8 mouse cellular contexts compared by ENCODE assay signal in the genomic region with DNA sequence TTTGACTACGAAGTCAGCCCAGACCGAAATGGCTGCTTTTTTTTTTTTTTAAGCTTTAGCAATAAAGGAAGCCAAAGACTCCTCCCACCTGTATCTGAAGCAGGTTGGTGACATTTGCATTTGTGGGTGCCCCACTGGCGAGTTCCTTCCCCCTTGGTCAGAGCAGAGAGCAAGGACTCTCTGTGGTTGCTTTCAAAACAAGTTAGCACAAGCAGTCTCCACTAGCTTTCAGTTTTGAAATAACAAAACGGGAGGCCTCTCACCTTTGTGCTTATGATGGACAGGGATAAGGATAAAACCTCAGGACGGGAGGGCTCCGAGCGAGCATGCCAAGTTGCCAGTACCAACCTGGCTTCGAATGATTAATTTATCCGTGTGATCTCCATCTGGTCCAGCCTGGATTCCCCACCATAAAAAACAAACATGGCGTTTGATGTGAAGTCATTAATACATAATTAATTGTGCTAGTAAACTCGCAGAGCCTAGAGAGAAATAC. TPM values are rescaled to one million over a fixed set of nuclear protein-coding genes. Genes with fewer than 3 reads are reported as not detected.
DNase-seq lines count a peak whose midpoint lies in the region; ATAC-seq and TF ChIP-seq lines count a peak whose summit lies in the region.

No protein-coding gene starts in this region.

- peaks cover 8% of the 10 kb centered on the region; the same call in 1 of the 2 replicates for H3K79me2 ChIP-seq in liver, adult 2 months (ENCODE audit: control insufficient read depth, insufficient read depth, low read length)

- DNase-seq in liver, adult 2 months (ENCODE audit: extremely low read depth, low read depth, low spot score), result peak; percentile 61
- DNase-seq in liver, result no peak
- no peak for DNase-seq in midbrain, embryonic 10.5 days (ENCODE audit: low spot score)
- DNase-seq in adrenal gland, adult 8-10 months, result no peak
- DNase-seq in adrenal gland, postnatal 14 days, result no peak
- no peak for DNase-seq in layer of hippocampus, adult 9-10 months (ENCODE audit: low spot score)

- no peaks in the 10 kb centered on the region for H3K36me3 ChIP-seq in liver, adult 2 months (ENCODE audit: control insufficient read depth, insufficient read depth, low read length)
- no peaks in the 10 kb centered on the region for H3K36me3 ChIP-seq in kidney, embryonic 15.5 days
- no peaks in the 10 kb centered on the region for H3K36me3 ChIP-seq in midbrain, embryonic 10.5 days

- no peak for ATAC-seq in kidney, embryonic 15.5 days (replicated peaks; ENCODE audit: low FRiP score)

- 17% methylated on average over 11 of the region's 11 CpGs for WGBS in liver, adult 2 months
- 14% methylated on average over 11 of the region's 11 CpGs for WGBS in kidney, embryonic 15.5 days
- 46% methylated on average over 11 of the region's 11 CpGs for WGBS in midbrain, embryonic 10.5 days

- no peaks in the 10 kb centered on the region for H3K27me3 ChIP-seq in liver, adult 2 months (ENCODE audit: control insufficient read depth, insufficient read depth, low read length)
- peaks cover 2% of the 10 kb centered on the region; the same call in 1 of the 2 replicates for H3K27me3 ChIP-seq in kidney, embryonic 15.5 days
- peaks cover 49% of the 10 kb centered on the region for H3K27me3 ChIP-seq in midbrain, embryonic 10.5 days (ENCODE audit: low read depth, poor library complexity, severe bottlenecking)

- H3K4me3 ChIP-seq in liver, adult 2 months (ENCODE audit: insufficient read depth, low read depth, low read length), result peak overlapping the region; percentile 39
- 0 out of 2 replicates have a peak overlapping the region, but pooled peaks have one; percentile 10 for H3K4me3 ChIP-seq in embryonic fibroblast, embryonic 13.5 days (ENCODE audit: insufficient read depth, low read length)
- H3K4me3 ChIP-seq in kidney, embryonic 15.5 days (replicated peaks), result peak overlapping the region; percentile 79
- H3K4me3 ChIP-seq in midbrain, embryonic 10.5 days, result peak overlapping the region; percentile 75

- H3K4me2 ChIP-seq in kidney, embryonic 15.5 days, result peak overlapping the region; percentile 92

- no peak for TF ChIP-seq CTCF in liver, adult 2 months (IDR thresholded peaks at IDR 0.05; ENCODE audit: low read depth, low read length)
- TF ChIP-seq CTCF in embryonic fibroblast, embryonic 13.5 days (IDR thresholded peaks at IDR 0.05; ENCODE audit: borderline replicate concordance, insufficient read depth, low read length), result no peak

- H3K4me1 ChIP-seq in liver, adult 2 months (ENCODE audit: control insufficient read depth, insufficient read depth, low read length), result peaks cover 35% of the 10 kb centered on the region
- no peaks in the 10 kb centered on the region for H3K4me1 ChIP-seq in embryonic fibroblast, embryonic 13.5 days (ENCODE audit: control insufficient read depth, insufficient read depth, low read length)
- peaks cover 57% of the 10 kb centered on the region for H3K4me1 ChIP-seq in kidney, embryonic 15.5 days
- peaks cover 42% of the 10 kb centered on the region for H3K4me1 ChIP-seq in midbrain, embryonic 10.5 days

- peak overlapping the region; percentile 34 for H3K9ac ChIP-seq in liver, adult 2 months (ENCODE audit: low read depth, low read length)
- H3K9ac ChIP-seq in kidney, embryonic 15.5 days, result 0 out of 2 replicates have a peak overlapping the region, but pooled peaks have one; percentile 12

- peak overlapping the region; percentile 61 for H3K27ac ChIP-seq in liver, adult 2 months (replicated peaks; ENCODE audit: insufficient read depth, low read depth, low read length)
- H3K27ac ChIP-seq in embryonic fibroblast, embryonic 13.5 days (ENCODE audit: insufficient read depth, low read length), result no peak overlapping the region
- peak overlapping the region; percentile 83 for H3K27ac ChIP-seq in kidney, embryonic 15.5 days
- H3K27ac ChIP-seq in midbrain, embryonic 10.5 days (replicated peaks), result no peak overlapping the region

- no peak for TF ChIP-seq POLR2A in liver, adult 2 months (IDR thresholded peaks at IDR 0.05; ENCODE audit: extremely low read depth, insufficient read depth, low read length)
- TF ChIP-seq POLR2A in embryonic fibroblast, embryonic 13.5 days (IDR thresholded peaks at IDR 0.05; ENCODE audit: low read depth, low read length), result no peak

- H3K9me3 ChIP-seq in kidney, embryonic 15.5 days (replicated peaks), result no peaks in the 10 kb centered on the region
- no peaks in the 10 kb centered on the region for H3K9me3 ChIP-seq in midbrain, embryonic 10.5 days (replicated peaks)

RNA-seq across cellular contexts. Expression of gene Hip1r, which starts 1.2 kb away (rescaled TPM):
- total RNA-seq in liver, adult 2 months (2014; rRNA removed), result 9.1 and 9.7 TPM in 2 replicates
- polyA plus RNA-seq in liver, adult 2 months (2012; rRNA removed), result 9.2 and 11.5 TPM in 2 replicates
- polyA plus RNA-seq in embryonic fibroblast, embryonic 13.5 days (2011; ENCODE audit: insufficient read length, low read depth, missing spikeins), result 5.9 and 6.2 TPM in 2 replicates
- 18.2 and 20.0 TPM in 2 replicates for polyA plus RNA-seq in kidney, embryonic 15.5 days (2015; fragmentation: Nextera tagmentation; extraction: Ambion mirVana)
- 6.6 and 9.2 TPM in 2 replicates for polyA plus RNA-seq in midbrain, embryonic 10.5 days (2016; fragmentation: Nextera tagmentation; extraction: Ambion mirVana)
- 10 to 100 TPM; 13.2 to 29.8 (median 22.8) TPM for total RNA-seq in adrenal gland, adult 8-10 months (2022)
- 18.0 and 26.6 TPM in 2 replicates for total RNA-seq in adrenal gland, postnatal 14 days (2021)

RNA-seq across cellular contexts. Expression of gene Ccdc62, which starts 44.2 kb away (rescaled TPM):
- total RNA-seq in liver, adult 2 months (2014; rRNA removed), result 2.1 and 2.2 TPM in 2 replicates
- polyA plus RNA-seq in liver, adult 2 months (2012; rRNA removed), result 1.8 and 3.2 TPM in 2 replicates
- polyA plus RNA-seq in embryonic fibroblast, embryonic 13.5 days (2011; ENCODE audit: insufficient read length, low read depth, missing spikeins), result 3.1 and 8.0 TPM in 2 replicates
- polyA plus RNA-seq in kidney, embryonic 15.5 days (2015; fragmentation: Nextera tagmentation; extraction: Ambion mirVana), result 6.0 and 6.9 TPM in 2 replicates
- polyA plus RNA-seq in midbrain, embryonic 10.5 days (2016; fragmentation: Nextera tagmentation; extraction: Ambion mirVana), result 4.7 and 5.7 TPM in 2 replicates
- total RNA-seq in adrenal gland, adult 8-10 months (2022), result 1 to 10 TPM; 2.0 to 9.8 (median 6.1) TPM
- 4.7 and 5.0 TPM in 2 replicates for total RNA-seq in adrenal gland, postnatal 14 days (2021)

RNA-seq across cellular contexts. Expression of gene Gm43518, which starts 47.4 kb away (rescaled TPM):
- total RNA-seq in liver, adult 2 months (2014; rRNA removed), result 1.2 TPM in 1 of 2 replicates, not detected in the other
- polyA plus RNA-seq in liver, adult 2 months (2012; rRNA removed), result 0.31 TPM in 1 of 2 replicates, not detected in the other
- 1.4 and 2.0 TPM in 2 replicates for polyA plus RNA-seq in embryonic fibroblast, embryonic 13.5 days (2011; ENCODE audit: insufficient read length, low read depth, missing spikeins)
- polyA plus RNA-seq in kidney, embryonic 15.5 days (2015; fragmentation: Nextera tagmentation; extraction: Ambion mirVana), result 1.7 and 2.9 TPM in 2 replicates
- 1.9 and 3.4 TPM in 2 replicates for polyA plus RNA-seq in midbrain, embryonic 10.5 days (2016; fragmentation: Nextera tagmentation; extraction: Ambion mirVana)
- total RNA-seq in adrenal gland, adult 8-10 months (2022), result 1 to 10 TPM in 3 of 4 experiments, under 1 TPM in 1; 0.87 to 2.5 (median 2.2) TPM
- total RNA-seq in adrenal gland, postnatal 14 days (2021), result 1.7 TPM in 1 of 2 replicates, not detected in the other

RNA-seq across cellular contexts. Expression of gene Vps37b, which starts 57.4 kb away (rescaled TPM):
- total RNA-seq in liver, adult 2 months (2014; rRNA removed), result 4.4 and 6.2 TPM in 2 replicates
- polyA plus RNA-seq in liver, adult 2 months (2012; rRNA removed), result 27.3 and 31.4 TPM in 2 replicates
- polyA plus RNA-seq in embryonic fibroblast, embryonic 13.5 days (2011; ENCODE audit: insufficient read length, low read depth, missing spikeins), result 12.6 and 13.1 TPM in 2 replicates
- 33.8 and 35.3 TPM in 2 replicates for polyA plus RNA-seq in kidney, embryonic 15.5 days (2015; fragmentation: Nextera tagmentation; extraction: Ambion mirVana)
- polyA plus RNA-seq in midbrain, embryonic 10.5 days (2016; fragmentation: Nextera tagmentation; extraction: Ambion mirVana), result 58.1 and 69.2 TPM in 2 replicates
- 100 to 1,000 TPM in 1 of 4 experiments, 10 to 100 TPM in 3; 76.1 to 101 (median 91.9) TPM for total RNA-seq in adrenal gland, adult 8-10 months (2022)
- total RNA-seq in adrenal gland, postnatal 14 days (2021), result 65.2 and 85.1 TPM in 2 replicates

Comparison
In these comparisons a context has a peak if more than half of its experiments do, and no peak if none do; other contexts are left out.
1. H3K27ac ChIP-seq: peak in liver, adult 2 months (single experiment) and kidney, embryonic 15.5 days (single experiment); none in embryonic fibroblast, embryonic 13.5 days (single experiment) and midbrain, embryonic 10.5 days (single experiment).
2. H3K4me3 ChIP-seq: peak in every context shown above with its lines; median percentile 79 in kidney, embryonic 15.5 days; 75 in midbrain, embryonic 10.5 days; 39 in liver, adult 2 months; 10 in embryonic fibroblast, embryonic 13.5 days.